Mouse (Mus musculus) G1E (cell line): ENCODE results near the gene Dlgap3.

Source experiments
- CTCF ChIP-seq: IDR thresholded peaks from 2 replicates; pipeline ENCODE4 v1.5.1; 2012; ENCODE audit warnings: low read depth, low read length, inconsistent platforms, mixed read lengths
- GATA1 ChIP-seq: IDR thresholded peaks from 2 replicates; pipeline ENCODE4 v1.6.1; 2012; ENCODE audit warnings: borderline replicate concordance, low read length, inconsistent platforms, mixed read lengths

- no peak for TF ChIP-seq CTCF
- no peak for TF ChIP-seq GATA1
These were observed 31.4 kb upstream of the Dlgap3 start for GRCm38 (mm10) chr4:127137591-127137990.
